Mouse (Mus musculus): ENCODE results near the gene Tlr9. TPM values are rescaled to one million over a fixed set of nuclear protein-coding genes. Genes with fewer than 3 reads are reported as not detected.

Tlr9 gene
- total and polyA plus RNA-seq, 3 experiments: 0.27 TPM; not detected in 2

DNA sequence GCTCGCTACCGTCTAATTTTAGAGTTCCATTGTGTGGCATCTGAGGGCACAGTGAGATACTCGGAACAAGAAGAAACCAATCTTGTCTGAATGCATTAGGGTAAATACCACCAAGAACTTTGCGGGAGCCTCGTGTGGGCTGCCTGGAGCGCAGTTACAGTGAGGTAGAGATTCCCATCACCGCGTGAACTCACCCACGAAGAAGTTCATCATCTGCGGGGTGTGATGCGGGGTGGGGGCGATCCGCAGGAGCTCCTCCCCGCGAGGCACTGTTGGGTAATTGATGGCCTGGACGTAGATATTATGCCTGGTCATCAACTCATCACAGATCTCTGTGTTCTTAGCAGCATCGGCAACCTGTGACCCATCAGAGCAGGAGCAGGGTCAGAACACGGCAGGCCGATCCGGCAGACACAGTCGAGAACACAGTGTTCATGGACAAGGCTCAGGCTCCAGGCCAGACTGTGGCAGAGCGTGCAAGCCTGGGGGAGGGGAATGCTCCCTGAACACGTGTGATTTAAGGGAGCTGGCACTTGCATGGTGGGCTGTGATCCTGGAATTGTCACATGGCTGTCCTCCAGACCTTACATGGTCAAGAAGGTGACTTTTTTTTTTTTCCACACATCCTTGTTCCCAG is 12.9 kb downstream of the Tlr9 start:
- Histone ChIP-seq H3K4me3 (ENCODE audit: low read depth, low read length) (no peak overlapping the region), H3K27me3 (ENCODE audit: insufficient read depth, low read length) (0 out of 2 replicates have a peak, but pooled peaks cover 4% of the 10 kb centered on the region), H3K36me3 (replicated peaks) (peaks cover 80% of the 10 kb centered on the region), H3K4me1 (ENCODE audit: insufficient read depth, low read depth, low read length) (peaks cover 9% of the 10 kb centered on the region), H3K9me3 (replicated peaks) (no peaks in the 10 kb centered on the region)
- no peak for TF ChIP-seq POLR2AphosphoS5 (IDR thresholded peaks at IDR 0.05; ENCODE audit: insufficient replicate concordance, low read depth, low read length)
- no peak for TF ChIP-seq GATA1 (IDR thresholded peaks at IDR 0.05; ENCODE audit: borderline replicate concordance, low read length)
- no peak for TF ChIP-seq CTCF (IDR thresholded peaks at IDR 0.05; ENCODE audit: low read depth, low read length)
- TF ChIP-seq GATA2 (IDR thresholded peaks at IDR 0.05; ENCODE audit: borderline replicate concordance, low read depth, low read length): no peak
- TF ChIP-seq TAL1 (conservative IDR thresholded peaks at IDR 0.05; ENCODE audit: low read depth, low read length): no peak
- DNase-seq (ENCODE audit: low spot score) (no peak), ATAC-seq (ENCODE audit: extremely low read depth, insufficient number of reproducible peaks, low FRiP score, poor library complexity, severe bottlenecking) (no peak)

DNA sequence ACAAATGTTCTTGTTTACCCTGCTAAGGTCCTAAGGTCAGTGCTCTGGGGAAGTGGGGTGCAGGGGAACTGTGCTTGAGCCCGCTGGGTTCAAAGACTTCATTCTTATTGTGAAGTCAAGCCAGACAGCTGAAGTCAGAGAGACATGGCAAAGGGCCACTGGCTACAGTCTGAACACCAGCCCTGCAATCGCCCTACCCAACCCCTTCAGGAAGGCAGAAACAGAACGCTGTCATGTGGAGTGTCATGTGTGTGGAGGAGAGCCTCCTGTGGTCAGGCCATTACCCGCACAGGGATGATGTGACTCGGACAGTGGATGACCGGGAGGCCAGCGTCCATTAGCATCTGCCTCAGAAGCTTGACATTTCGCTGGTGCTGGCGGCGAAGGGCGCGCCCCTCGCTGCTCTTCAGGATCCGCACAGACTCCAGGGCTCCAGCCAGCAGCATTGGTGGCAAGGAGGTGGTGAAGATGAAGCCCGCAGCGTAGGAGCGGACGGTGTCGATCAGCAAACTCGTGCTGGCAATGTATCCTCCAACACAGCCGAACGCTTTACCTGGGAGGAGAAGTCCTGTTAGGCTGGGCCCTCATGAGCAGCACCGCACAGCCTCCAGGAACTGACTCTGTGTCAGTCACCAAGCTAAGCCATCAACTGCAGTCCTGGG is 13.9 kb downstream of the Tlr9 start:
- Histone ChIP-seq H3K36me3 (replicated peaks) (peaks cover 89% of the 10 kb centered on the region), H3K9me3 (replicated peaks) (no peaks in the 10 kb centered on the region), H3K4me3 (ENCODE audit: low read depth, low read length) (no peak overlapping the region), H3K4me1 (ENCODE audit: insufficient read depth, low read depth, low read length) (peaks cover 2% of the 10 kb centered on the region; the same call in 1 of the 2 replicates), H3K27me3 (ENCODE audit: insufficient read depth, low read length) (0 out of 2 replicates have a peak, but pooled peaks cover 1% of the 10 kb centered on the region)
- no peak for TF ChIP-seq GATA1 (IDR thresholded peaks at IDR 0.05; ENCODE audit: borderline replicate concordance, low read length)
- TF ChIP-seq POLR2AphosphoS5 (IDR thresholded peaks at IDR 0.05; ENCODE audit: insufficient replicate concordance, low read depth, low read length): no peak
- no peak for TF ChIP-seq TAL1 (conservative IDR thresholded peaks at IDR 0.05; ENCODE audit: low read depth, low read length)
- no peak for TF ChIP-seq GATA2 (IDR thresholded peaks at IDR 0.05; ENCODE audit: borderline replicate concordance, low read depth, low read length)
- TF ChIP-seq CTCF (IDR thresholded peaks at IDR 0.05; ENCODE audit: low read depth, low read length): no peak
- DNase-seq (ENCODE audit: low spot score) (no peak), ATAC-seq (ENCODE audit: extremely low read depth, insufficient number of reproducible peaks, low FRiP score, poor library complexity, severe bottlenecking) (no peak)

- no peaks in the 10 kb centered on the region for H3K4me1 ChIP-seq (ENCODE audit: insufficient read depth, low read depth, low read length)
- no peaks in the 10 kb centered on the region for H3K9me3 ChIP-seq (replicated peaks)
- no peak for TF ChIP-seq CTCF (IDR thresholded peaks at IDR 0.05; ENCODE audit: low read depth, low read length)
- no peak for TF ChIP-seq TAL1 (conservative IDR thresholded peaks at IDR 0.05; ENCODE audit: low read depth, low read length)
- TF ChIP-seq POLR2AphosphoS5 (IDR thresholded peaks at IDR 0.05; ENCODE audit: insufficient replicate concordance, low read depth, low read length): no peak
- TF ChIP-seq GATA2 (IDR thresholded peaks at IDR 0.05; ENCODE audit: borderline replicate concordance, low read depth, low read length): no peak
- TF ChIP-seq GATA1 (IDR thresholded peaks at IDR 0.05; ENCODE audit: borderline replicate concordance, low read length): no peak
- H3K4me3 ChIP-seq (ENCODE audit: low read depth, low read length): no peak overlapping the region
- peaks cover 95% of the 10 kb centered on the region for H3K36me3 ChIP-seq (replicated peaks)
- ATAC-seq (ENCODE audit: extremely low read depth, insufficient number of reproducible peaks, low FRiP score, poor library complexity, severe bottlenecking) (no peak), DNase-seq (ENCODE audit: low spot score) (no peak)
- no peaks in the 10 kb centered on the region for H3K27me3 ChIP-seq (ENCODE audit: insufficient read depth, low read length)
These were observed 14.4 kb downstream of the Tlr9 start for GRCm38 (mm10) chr9:106236818-106237211.

- no peak for DNase-seq (ENCODE audit: low spot score)
- H3K36me3 ChIP-seq (replicated peaks): peaks cover 99% of the 10 kb centered on the region
These were observed 15.0 kb downstream of the Tlr9 start for GRCm38 (mm10) chr9:106237401-106237800.

GRCm38 (mm10) chr9:106237878-106238277 is 15.5 kb downstream of the Tlr9 start:
- DNase-seq (ENCODE audit: low spot score) (no peak), ATAC-seq (ENCODE audit: extremely low read depth, insufficient number of reproducible peaks, low FRiP score, poor library complexity, severe bottlenecking) (no peak)
- no peaks in the 10 kb centered on the region for H3K9me3 ChIP-seq (replicated peaks)
- H3K27me3 ChIP-seq (ENCODE audit: insufficient read depth, low read length): no peaks in the 10 kb centered on the region
- H3K4me1 ChIP-seq (ENCODE audit: insufficient read depth, low read depth, low read length): no peaks in the 10 kb centered on the region
- TF ChIP-seq POLR2AphosphoS5 (IDR thresholded peaks at IDR 0.05; ENCODE audit: insufficient replicate concordance, low read depth, low read length): no peak
- TF ChIP-seq GATA1 (IDR thresholded peaks at IDR 0.05; ENCODE audit: borderline replicate concordance, low read length): no peak
- no peak for TF ChIP-seq GATA2 (IDR thresholded peaks at IDR 0.05; ENCODE audit: borderline replicate concordance, low read depth, low read length)
- no peak for TF ChIP-seq TAL1 (conservative IDR thresholded peaks at IDR 0.05; ENCODE audit: low read depth, low read length)
- TF ChIP-seq CTCF (IDR thresholded peaks at IDR 0.05; ENCODE audit: low read depth, low read length): no peak
- H3K4me3 ChIP-seq (ENCODE audit: low read depth, low read length): no peak overlapping the region
- peaks cover 99% of the 10 kb centered on the region for H3K36me3 ChIP-seq (replicated peaks)

More at GRCm38 (mm10) chr9:106237401-106237800, 15.0 kb downstream of the Tlr9 start:
- ATAC-seq (ENCODE audit: extremely low read depth, insufficient number of reproducible peaks, low FRiP score, poor library complexity, severe bottlenecking): no peak
- Histone ChIP-seq H3K9me3 (replicated peaks) (no peaks in the 10 kb centered on the region), H3K4me3 (ENCODE audit: low read depth, low read length) (no peak overlapping the region), H3K27me3 (ENCODE audit: insufficient read depth, low read length) (no peaks in the 10 kb centered on the region), H3K4me1 (ENCODE audit: insufficient read depth, low read depth, low read length) (no peaks in the 10 kb centered on the region)
- no peak for TF ChIP-seq CTCF (IDR thresholded peaks at IDR 0.05; ENCODE audit: low read depth, low read length)
- TF ChIP-seq GATA2 (IDR thresholded peaks at IDR 0.05; ENCODE audit: borderline replicate concordance, low read depth, low read length): no peak
- no peak for TF ChIP-seq GATA1 (IDR thresholded peaks at IDR 0.05; ENCODE audit: borderline replicate concordance, low read length)
- no peak for TF ChIP-seq POLR2AphosphoS5 (IDR thresholded peaks at IDR 0.05; ENCODE audit: insufficient replicate concordance, low read depth, low read length)
- no peak for TF ChIP-seq TAL1 (conservative IDR thresholded peaks at IDR 0.05; ENCODE audit: low read depth, low read length)

- no peak for DNase-seq (ENCODE audit: low spot score)
- Histone ChIP-seq H3K4me1 (ENCODE audit: insufficient read depth, low read depth, low read length) (peaks cover 10% of the 10 kb centered on the region), H3K4me3 (ENCODE audit: low read depth, low read length) (no peak overlapping the region), H3K36me3 (replicated peaks) (peaks cover 91% of the 10 kb centered on the region), H3K9me3 (replicated peaks) (no peaks in the 10 kb centered on the region), H3K27me3 (ENCODE audit: insufficient read depth, low read length) (no peaks in the 10 kb centered on the region)
- TF ChIP-seq CTCF (IDR thresholded peaks at IDR 0.05; ENCODE audit: low read depth, low read length): no peak
- no peak for TF ChIP-seq POLR2AphosphoS5 (IDR thresholded peaks at IDR 0.05; ENCODE audit: insufficient replicate concordance, low read depth, low read length)
- TF ChIP-seq GATA1 (IDR thresholded peaks at IDR 0.05; ENCODE audit: borderline replicate concordance, low read length): no peak
- TF ChIP-seq GATA2 (IDR thresholded peaks at IDR 0.05; ENCODE audit: borderline replicate concordance, low read depth, low read length): no peak
- TF ChIP-seq TAL1 (conservative IDR thresholded peaks at IDR 0.05; ENCODE audit: low read depth, low read length): no peak
- ATAC-seq (ENCODE audit: extremely low read depth, insufficient number of reproducible peaks, low FRiP score, poor library complexity, severe bottlenecking): no peak
These were observed 19.3 kb downstream of the Tlr9 start for GRCm38 (mm10) chr9:106241541-106242164.
